Mouse (Mus musculus): Measurements from ENCODE around the gene Zfp865.
"Not testable (repeated sequence)": the region's sequence is repeated elsewhere in the genome, so short reads cannot be mapped to it uniquely, and the experiment has no call there.

Gene Zfp865

DNA sequence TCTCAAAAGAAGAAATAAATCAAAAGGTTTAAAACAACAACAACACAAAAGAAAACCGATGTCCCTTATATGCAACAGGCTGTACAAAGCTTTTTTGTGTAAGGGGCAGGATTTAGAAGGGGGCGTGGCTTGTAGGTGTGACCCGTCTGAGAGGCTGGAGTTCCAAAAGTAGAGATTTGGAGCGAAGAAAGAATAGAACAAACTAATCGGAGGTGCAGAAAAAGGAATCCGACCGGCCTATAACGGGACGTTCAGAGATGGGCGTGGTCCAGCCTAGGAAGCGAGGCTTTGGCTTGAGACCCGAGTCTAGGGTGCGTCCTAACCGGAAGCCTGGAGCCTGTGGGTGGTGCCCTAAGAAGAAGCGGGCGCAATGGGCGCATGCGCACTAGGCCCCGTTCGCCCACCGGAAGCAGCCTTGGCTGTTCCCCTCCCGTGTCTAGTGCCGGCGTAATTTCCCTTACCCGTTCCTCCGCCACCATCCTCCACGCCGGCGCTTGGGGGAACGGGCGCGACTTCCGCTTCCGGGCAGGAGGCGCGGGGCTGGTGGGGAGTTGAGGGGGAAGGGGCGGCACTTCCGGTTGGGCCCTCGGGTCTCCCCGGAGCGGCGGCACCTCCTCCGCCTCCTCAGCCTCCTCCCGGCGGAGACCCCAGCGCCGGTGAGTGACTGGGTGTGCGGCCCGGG is at the start of gene Zfp865, which contains the start of gene Ccdc106:
TSS of gene Zfp865 (plus strand) at position 377 of the 682 bp plus-strand sequence.
TSS of gene Ccdc106 (plus strand) at position 554 of the 682 bp plus-strand sequence.
- DNase-seq (ENCODE audit: low spot score), result peak; percentile 94

DNA sequence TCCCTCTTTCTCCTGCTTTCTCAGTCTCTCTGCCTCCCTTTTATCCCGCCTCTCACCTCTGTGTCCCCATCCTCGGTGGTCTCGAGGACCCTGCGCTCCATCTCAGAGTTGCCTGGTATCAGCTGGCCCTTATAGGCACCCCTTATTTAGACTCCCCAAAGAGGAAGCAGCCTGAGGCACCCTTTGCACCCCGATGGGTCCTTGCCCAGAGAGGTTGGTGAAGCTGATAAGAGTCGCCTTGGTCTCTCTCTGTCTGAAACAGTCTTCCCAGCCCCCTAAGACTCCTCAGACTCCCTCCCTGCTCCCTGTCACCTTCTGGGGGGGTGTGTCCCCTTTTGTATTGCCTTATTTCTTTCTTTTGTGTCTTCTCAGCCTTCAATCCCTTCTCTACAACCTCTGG is 49.1 kb upstream of the Zfp865 start, which contains the start of gene Sbk3:
TSS of gene Sbk3 (minus strand) at position 101 of the 400 bp plus-strand sequence.
- no peak for DNase-seq (ENCODE audit: low spot score)

GRCm38 (mm10) chr7:4971710-4972109 is 48.5 kb upstream of the Zfp865 start:
- no peak for DNase-seq (ENCODE audit: low spot score)

GRCm38 (mm10) chr7:4972321-4973047 is 47.7 kb upstream of the Zfp865 start:
- peak; percentile 24 for DNase-seq (ENCODE audit: low spot score)

DNA sequence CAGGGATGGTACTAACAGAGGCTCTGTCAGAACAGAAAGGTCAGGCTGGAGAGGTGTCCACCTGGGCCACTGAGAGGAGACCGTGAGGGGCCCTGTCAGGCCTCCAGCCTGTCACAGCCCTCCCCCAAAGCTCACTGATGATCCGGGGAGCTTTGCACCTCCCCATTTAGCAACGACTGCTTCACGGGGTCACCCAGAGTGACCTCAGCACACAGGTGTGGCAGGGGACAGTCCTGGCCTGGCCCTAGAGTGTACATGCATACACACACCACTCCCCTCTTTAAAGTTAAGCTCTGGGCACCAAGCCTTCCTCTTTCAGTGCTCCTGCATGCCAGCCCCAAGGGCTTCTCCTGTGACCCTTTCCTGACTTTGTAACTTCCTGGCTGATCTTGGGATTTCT is 44.7 kb upstream of the Zfp865 start:
- DNase-seq (ENCODE audit: low spot score), result no peak

- DNase-seq (ENCODE audit: low spot score), result no peak
These were observed 43.3 kb upstream of the Zfp865 start for GRCm38 (mm10) chr7:4976832-4977231.

DNA sequence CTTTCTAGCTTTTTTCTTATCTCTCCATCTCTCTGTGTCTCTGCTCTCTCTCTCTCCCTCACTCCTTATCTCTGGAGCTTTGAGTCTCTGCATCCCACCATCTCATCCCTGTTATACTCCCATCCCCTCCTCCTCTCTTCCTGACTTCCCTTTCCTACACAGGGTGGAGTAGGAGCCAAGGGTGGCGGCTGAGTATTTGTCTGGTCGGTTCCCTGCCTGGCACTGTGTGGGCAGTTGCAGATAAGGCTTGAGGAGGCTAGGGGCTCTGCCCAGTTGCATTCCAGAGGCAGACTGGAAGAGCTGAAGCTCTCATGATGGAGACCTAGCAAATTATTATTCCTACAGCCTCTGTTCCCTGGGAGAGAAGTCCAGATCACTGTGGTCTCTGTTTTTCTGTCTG is 31.9 kb upstream of the Zfp865 start:
- no peak for DNase-seq (ENCODE audit: low spot score)

DNA sequence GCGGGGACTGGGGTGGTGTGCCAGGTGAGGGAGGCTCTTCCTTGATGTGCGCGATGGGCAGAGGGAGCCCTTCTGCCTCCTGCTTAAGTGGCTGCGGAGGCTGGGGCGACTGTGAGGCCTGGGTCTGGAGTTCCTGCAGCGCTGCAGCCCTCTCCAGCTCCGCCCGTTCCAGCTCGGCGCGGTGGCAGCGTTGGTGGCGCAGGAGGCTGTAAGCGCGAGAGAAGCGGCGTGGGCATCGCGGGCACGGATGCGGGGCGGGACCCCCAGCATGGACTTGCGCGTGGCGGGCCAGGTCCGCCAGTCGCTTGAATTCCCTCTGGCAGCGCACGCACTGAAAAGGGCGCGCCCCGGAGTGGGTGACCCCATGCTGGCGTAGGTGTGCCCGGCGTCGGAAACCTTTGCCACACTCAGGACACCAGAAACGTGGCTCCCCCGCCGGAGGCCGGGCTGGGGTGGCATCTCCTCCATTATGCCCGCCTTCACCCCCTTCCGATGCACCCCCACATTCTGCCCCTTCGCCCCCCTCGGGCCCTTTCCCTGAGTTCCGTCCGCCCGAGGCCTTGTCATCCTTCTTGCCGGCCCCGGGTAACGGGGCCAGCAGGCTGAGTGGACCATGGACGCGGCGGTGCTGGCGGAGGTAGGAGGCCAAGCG is 26.7 kb upstream of the Zfp865 start:
- no peak for DNase-seq (ENCODE audit: low spot score)

GRCm38 (mm10) chr7:4993999-4994788 is 26.0 kb upstream of the Zfp865 start:
- no peak for DNase-seq (ENCODE audit: low spot score)

- DNase-seq (ENCODE audit: low spot score), result no peak
These were observed 24.7 kb upstream of the Zfp865 start for GRCm38 (mm10) chr7:4995268-4996002.

DNA sequence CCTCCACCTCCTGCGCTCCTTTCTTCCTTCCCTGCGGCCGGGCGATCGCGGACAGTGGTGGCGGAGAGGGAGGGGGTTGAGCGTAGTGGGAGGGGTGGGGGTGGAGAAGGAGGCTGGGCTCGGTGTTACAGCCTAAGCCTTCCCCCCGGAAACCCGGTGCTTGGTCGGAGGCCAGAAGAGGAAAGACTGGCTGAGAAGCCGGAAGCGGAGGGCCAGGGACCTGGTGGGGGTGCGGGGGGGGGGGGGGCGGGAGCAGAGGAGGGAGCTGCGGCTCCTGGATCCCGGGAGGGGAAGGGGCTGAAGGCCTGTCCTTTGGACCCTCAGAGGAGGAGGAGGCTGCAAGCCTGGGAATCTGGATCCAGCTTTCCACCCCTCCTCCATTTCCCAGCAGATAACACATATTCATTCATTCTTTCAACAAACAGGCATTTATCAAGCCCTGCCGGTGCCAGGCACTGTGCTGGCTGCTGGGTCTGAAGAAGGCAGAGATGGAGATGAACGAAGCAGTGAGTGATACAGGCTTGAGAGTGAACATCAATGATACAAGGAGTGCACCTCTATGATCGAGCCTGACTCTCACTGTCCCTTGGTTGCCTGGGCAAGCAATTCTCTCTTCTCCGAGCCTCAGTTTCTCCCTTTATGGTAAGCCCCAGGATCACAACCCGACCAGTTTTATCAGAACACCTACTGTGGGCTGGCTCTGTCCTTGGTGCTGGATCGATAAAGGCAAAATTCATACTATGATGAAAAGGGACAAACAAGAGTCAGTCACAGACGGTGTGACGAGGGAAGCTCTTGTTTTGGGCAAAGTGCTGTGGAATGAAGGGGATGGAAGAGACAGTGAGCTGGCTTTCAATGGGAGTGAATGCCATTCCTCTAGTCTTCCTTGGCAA is 23.9 kb upstream of the Zfp865 start, which contains the start of gene Zfp579:
TSS of gene Zfp579 (minus strand) at position 156 of the 893 bp plus-strand sequence.
- DNase-seq (ENCODE audit: low spot score), result peak; percentile 93

DNA sequence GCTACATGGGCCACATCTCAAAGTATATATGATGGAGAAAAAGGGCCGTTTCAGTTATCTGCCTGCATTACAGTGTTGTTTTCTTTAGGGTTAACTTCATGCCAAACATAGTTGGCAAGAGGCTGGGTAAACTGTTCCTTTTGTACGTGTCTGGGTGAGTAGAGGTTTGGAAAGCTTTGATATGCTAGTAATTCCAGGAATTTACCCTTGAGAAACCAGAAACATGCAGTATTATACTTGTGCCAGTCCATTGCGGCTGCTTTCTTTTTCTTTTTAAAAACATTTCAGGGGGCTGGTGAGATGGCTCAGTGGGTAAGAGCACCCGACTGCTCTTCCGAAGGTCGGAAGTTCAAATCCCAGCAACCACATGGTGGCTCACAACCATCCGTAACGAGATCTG is 23.2 kb upstream of the Zfp865 start:
- no peak for DNase-seq (ENCODE audit: low spot score)

DNA sequence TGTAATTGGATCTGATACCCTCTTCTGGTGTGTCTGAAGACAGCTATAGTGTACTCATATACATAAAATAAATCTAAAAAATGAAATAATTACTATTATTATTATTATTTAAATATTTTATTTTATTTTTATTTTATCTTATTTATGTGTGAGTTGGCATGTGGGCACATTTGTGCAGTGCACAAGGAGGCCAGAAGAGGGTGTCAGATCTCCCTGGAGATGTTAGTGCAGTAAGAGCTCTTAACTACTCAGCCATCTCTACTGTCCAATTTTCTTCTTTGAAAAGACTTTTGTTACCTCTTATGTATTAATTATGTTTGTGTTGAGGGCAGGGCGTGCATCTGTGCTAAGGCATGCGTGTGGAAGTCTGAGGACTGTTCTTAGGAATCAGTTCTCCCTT is 20.3 kb upstream of the Zfp865 start:
- DNase-seq (ENCODE audit: low spot score), result no peak

DNA sequence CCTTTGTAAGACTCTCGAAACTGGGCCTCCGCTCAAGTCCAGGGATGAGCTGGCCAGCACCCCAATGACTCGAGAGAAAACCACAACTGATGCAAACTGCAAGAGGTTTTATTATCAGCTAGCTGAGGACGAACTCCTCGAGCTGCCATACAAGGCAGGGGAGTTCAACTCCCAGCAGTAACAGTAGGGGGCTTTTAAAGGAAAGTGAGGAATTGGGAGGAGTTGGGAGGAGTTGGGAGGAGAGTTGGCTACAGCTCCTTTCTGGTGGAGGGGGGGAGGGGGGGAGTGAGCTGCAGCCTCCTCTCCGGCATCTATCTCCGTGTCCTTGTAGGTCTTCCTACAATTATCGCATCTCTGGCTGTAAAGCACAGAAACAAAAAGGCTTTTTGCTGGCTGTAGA is 17.3 kb upstream of the Zfp865 start:
- DNase-seq (ENCODE audit: low spot score), result not testable (repeated sequence)

DNA sequence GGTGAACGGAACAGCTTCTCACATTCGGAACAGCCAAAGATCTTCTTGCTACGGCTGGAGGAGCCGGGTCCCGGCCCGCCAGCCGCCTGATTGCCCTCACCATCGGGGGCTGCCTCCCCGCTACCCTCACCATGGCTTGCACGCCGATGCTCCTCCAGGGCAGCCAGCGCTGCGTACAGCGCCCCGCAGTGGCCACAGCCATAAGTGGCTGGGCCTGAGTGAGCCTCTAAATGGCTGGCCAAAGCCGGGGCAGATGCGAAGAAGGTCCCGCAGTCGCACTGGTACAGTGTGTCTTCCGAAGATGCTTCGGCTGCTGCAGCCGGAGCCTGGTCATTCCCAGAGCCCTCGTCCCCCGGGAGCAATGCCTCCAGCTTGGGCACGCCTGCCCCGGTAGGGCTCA is 11.9 kb upstream of the Zfp865 start:
- DNase-seq (ENCODE audit: low spot score), result no peak

DNA sequence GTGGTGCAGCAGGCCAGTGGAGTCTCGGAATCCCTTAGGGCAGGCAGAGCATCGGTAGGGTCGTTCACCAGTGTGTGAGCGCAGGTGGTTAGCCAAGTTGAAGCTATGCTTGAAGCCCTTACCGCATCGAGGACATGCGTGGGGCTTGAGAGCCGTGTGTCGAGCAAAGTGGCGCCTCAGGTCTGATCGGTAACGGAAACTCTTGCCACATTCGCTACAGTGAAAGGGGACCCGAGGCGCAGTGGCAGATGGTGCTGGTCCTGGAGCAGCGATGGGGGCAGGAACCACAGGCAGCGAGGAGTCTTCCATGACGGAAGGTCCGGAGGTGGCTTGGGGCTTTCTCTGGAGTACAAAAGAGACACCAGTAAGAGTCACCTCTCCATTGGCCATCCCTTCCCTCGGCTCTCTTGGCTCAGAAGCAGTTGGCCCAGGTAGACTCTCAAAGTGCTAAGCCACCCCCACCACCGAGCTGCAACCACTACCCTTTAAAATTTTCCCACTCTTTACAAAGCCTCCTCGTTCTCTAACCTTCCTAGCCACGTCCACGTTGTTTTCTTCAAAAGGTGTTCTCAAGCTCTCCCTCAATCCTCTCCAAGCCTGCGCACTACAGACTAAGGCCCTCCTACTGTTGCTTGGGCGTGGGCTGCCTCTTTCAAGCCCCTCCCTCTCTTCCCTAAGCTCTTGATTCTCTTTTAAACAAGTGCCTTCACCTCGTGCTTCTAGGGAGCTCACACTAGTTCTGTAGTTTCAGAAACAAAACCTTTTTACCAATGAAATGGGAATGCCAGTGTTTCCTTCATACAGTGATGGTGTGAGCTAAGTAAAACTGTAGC is 7.3 kb upstream of the Zfp865 start:
- no peak for DNase-seq (ENCODE audit: low spot score)

DNA sequence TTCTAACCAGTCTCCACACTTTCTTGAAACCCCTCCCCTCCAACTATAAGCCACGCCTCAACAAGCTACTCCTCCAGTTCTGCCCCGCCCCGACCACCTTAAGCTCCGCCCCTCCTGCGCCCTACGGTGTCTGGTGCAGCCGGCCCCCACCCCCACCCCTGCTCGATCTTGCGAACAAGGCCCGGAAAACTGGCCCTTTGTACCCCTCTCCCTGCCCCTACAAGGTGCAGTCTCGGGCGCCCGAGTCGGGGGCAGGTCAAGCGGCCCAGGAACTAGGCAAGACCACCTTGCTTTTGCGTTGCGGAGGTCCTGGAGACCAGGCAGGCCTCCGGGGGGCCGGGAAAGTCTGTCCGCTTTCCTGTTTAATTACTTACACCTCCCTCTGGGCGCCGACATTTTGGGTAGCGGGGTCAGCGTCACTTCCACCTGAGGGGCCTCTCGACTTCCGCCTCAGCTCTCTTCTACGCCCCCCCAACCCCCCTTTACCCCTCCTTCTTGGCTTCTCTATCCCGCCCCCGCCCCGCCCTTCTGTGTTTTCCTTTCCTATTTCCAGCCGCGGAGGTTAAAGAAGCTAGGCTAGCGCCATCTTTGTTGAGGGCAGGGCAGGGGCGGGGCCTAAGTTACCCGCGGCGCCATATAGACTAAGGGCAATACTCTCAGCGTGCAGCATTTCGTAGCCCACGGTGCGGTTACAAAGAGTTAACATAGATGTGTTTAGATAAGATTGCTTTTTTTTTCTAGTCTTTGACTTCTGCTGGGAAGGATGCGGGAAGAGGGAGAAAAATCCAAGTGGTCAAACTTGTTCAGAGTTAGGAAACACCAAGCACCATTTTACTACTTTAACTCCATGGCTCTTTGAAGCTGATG is 5.7 kb upstream of the Zfp865 start, which contains the start of the genes Zfp524 and Fiz1:
TSS of gene Zfp524 (plus strand) at position 165 of the 867 bp plus-strand sequence.
TSS of gene Fiz1 (minus strand) at position 447 of the 867 bp plus-strand sequence.
- peak; percentile 97 for DNase-seq (ENCODE audit: low spot score)
